Mouse (Mus musculus) retina, postnatal 1 day (tissue): ENCODE measurements around the gene Lcn2.
A peak's percentile ranks its signal among the peaks of the same experiment; 100 is the strongest.

Experiments
- DNase-seq: peaks from one replicate; pipeline ENCODE4 v3.0.0-alpha.2; 2012

The Lcn2 gene

GRCm38 (mm10) chr2:32412742-32413531, 24.9 kb upstream of the Lcn2 start:
- DNase-seq = no peak

GRCm38 (mm10) chr2:32411407-32411806, 23.4 kb upstream of the Lcn2 start:
- DNase-seq = no peak

- no peak for DNase-seq
Observed at GRCm38 (mm10) chr2:32408429-32409424, 20.7 kb upstream of the Lcn2 start.

GRCm38 (mm10) chr2:32407144-32407824, 19.2 kb upstream of the Lcn2 start:
- DNase-seq = no peak

- DNase-seq = peak; percentile 97
Observed at GRCm38 (mm10) chr2:32404663-32405062, 16.6 kb upstream of the Lcn2 start.

GRCm38 (mm10) chr2:32396695-32397094, 8.6 kb upstream of the Lcn2 start:
- no peak for DNase-seq

GRCm38 (mm10) chr2:32395946-32396621, 8.0 kb upstream of the Lcn2 start:
- peak; percentile 97 for DNase-seq

GRCm38 (mm10) chr2:32395484-32395945, 7.5 kb upstream of the Lcn2 start, which contains the start of gene Ptges2:
TSS of gene Ptges2 (plus strand) at chr2:32395896.
- DNase-seq = peak; percentile 96

- DNase-seq = peak; percentile 51
Observed at GRCm38 (mm10) chr2:32394973-32395372, 6.9 kb upstream of the Lcn2 start.

GRCm38 (mm10) chr2:32392063-32392462, 4.0 kb upstream of the Lcn2 start:
- no peak for DNase-seq

- DNase-seq = no peak
Observed at GRCm38 (mm10) chr2:32390871-32391270, 2.8 kb upstream of the Lcn2 start.

- DNase-seq = no peak
Observed at GRCm38 (mm10) chr2:32389157-32389556, 1.1 kb upstream of the Lcn2 start.

- no peak for DNase-seq
Observed at GRCm38 (mm10) chr2:32382689-32383088, 5.4 kb downstream of the Lcn2 start.

GRCm38 (mm10) chr2:32381775-32382223, 6.3 kb downstream of the Lcn2 start, which contains the start of gene 1110008P14Rik:
TSS of gene 1110008P14Rik (minus strand) at chr2:32381938.
- peak; percentile 94 for DNase-seq

- DNase-seq = no peak
Observed at GRCm38 (mm10) chr2:32381141-32381774, 6.8 kb downstream of the Lcn2 start.

- DNase-seq = no peak
Observed at GRCm38 (mm10) chr2:32380001-32380500, 8.0 kb downstream of the Lcn2 start.

- no peak for DNase-seq
Observed at GRCm38 (mm10) chr2:32376963-32377362, 11.1 kb downstream of the Lcn2 start.

- DNase-seq = no peak
Observed at GRCm38 (mm10) chr2:32375317-32375940, 12.6 kb downstream of the Lcn2 start.

- DNase-seq = no peak
Observed at GRCm38 (mm10) chr2:32374191-32374590, 13.9 kb downstream of the Lcn2 start.

GRCm38 (mm10) chr2:32367315-32367714, 20.7 kb downstream of the Lcn2 start:
- DNase-seq = no peak

- no peak for DNase-seq
Observed at GRCm38 (mm10) chr2:32364121-32364520, 23.9 kb downstream of the Lcn2 start.
